Mouse (Mus musculus) bone marrow macrophage, adult 2 months (primary cell): ENCODE results near the gene Hoxa5. TPM values are rescaled to one million over a fixed set of nuclear protein-coding genes. Genes with fewer than 3 reads are reported as not detected.

Source experiments
- H3K27ac ChIP-seq: 2 replicates; pipeline ENCODE4 v1.5.1; 2012; ENCODE audit warnings: low read depth, low read length; ENCODE audit not compliant: insufficient read depth
- H3K4me1 ChIP-seq: 2 replicates; pipeline ENCODE4 v1.6.1; 2012; ENCODE audit warnings: low read length; ENCODE audit not compliant: control insufficient read depth, insufficient read depth
- H3K4me3 ChIP-seq: 2 replicates; pipeline ENCODE4 v1.5.1; 2012; ENCODE audit warnings: mild to moderate bottlenecking, low read length, moderate library complexity; ENCODE audit not compliant: insufficient read depth
- CTCF ChIP-seq: IDR thresholded peaks from 2 replicates; pipeline ENCODE4 v1.5.1; 2012; ENCODE audit warnings: low read depth, mild to moderate bottlenecking, low read length, moderate library complexity
- POLR2A ChIP-seq: IDR thresholded peaks from 2 replicates; pipeline ENCODE4 v1.6.1; 2012; ENCODE audit warnings: mild to moderate bottlenecking, low read depth, low read length, borderline replicate concordance
- polyA plus RNA-seq: library from polyadenylated mRNA; stranded (reverse); fragments of >200 nt; gene quantifications from 2 replicates; pipeline ENCODE4 v1.2.4, GENCODE M21; 2012; ENCODE audit not compliant: missing spikeins, insufficient read depth, insufficient read length

The Hoxa5 gene
- polyA plus RNA-seq, result not detected in 2 replicates

DNA sequence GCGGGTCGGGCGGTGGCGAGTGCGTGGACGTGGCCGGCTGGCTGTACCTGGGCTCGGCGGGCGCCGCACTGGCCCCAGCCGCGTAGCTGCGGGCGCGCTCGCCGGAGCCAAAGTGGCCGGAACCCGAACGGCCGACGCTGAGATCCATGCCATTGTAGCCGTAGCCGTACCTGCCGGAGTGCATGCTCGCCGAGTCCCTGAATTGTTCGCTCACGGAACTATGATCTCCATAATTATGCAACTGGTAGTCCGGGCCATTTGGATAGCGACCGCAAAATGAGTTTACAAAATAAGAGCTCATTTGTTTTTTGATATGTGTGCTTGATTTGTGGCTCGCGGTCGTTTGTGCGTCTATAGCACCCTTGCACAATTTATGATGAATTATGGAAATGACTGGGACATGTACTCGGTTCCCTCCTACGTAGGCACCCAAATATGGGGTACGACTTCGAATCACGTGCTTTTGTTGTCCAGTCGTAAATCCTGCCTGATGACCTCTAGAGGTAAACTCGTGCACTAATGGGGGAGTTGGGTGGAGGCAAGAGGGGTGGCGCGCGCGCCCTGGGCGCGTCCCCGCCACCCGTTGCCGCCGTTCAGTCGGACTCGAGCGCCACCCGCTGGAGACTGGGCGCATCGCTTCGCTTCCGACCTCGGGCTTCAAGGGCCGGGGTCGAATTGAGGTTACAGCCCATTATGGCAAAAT is at the start of gene Hoxa5:
TSS of gene Hoxa5 (minus strand) at position 538 of the 703 bp plus-strand sequence.
- TF ChIP-seq POLR2A, result no peak
- no peak for TF ChIP-seq CTCF
- Histone ChIP-seq H3K4me3 (no peak within 1 kb of the TSS), H3K4me1 (no peaks in the 10 kb centered on the region), H3K27ac (no peak within 1 kb of the TSS)

DNA sequence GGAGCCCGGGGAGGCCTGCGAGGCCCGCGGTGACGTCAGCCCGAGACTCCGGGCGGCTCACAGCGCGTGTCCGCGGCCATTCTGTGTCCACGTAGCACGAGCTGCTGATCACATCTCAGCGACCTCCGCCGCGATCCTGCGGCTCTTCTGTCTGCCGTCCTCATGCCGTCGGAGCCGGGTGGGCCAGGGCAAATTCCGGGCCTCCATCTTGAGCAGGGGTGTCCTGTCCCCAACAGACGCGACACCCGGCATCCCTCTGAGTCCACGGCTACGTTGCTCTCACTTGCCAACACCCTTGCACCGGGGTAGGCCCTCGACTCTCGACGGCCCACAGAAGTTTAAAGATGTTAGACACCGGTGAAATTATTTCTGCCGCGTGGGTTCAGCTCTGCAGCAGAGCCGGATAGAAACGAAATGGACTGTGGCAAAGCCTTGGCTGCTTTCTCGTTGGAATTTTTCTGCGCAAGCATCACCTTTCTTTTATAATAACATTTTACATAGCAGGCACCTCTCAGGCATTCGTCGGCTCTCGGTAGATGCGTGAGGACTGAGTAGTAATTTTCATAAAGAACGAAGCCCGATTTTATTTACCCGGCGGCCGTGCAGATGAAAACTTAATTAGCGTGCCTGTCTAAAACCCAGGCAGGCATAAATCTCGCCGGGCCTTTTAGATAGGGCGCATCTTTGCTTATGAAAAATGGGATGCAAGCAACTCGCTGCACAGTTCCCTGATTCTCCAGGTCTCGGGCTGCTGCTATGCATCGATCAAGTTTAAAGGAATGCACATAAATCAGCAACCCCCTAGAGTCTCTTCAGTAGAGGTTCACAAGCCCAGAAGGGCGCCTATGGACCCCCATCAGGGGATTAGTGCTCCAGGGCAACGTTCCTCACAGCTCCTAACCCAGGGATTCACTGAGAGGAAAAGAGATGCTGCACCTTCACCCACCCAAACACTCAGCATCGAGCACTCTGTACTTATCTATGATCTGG is 49.4 kb upstream of the Hoxa5 start:
- H3K4me3 ChIP-seq, result peak overlapping the region; percentile 26; the same call in 1 of the 2 replicates
- TF ChIP-seq POLR2A, result no peak
- no peak overlapping the region for H3K27ac ChIP-seq
- H3K4me1 ChIP-seq, result no peaks in the 10 kb centered on the region

- Histone ChIP-seq H3K4me3 (0 out of 2 replicates have a peak overlapping the region, but pooled peaks have one; percentile 26), H3K27ac (no peak overlapping the region), H3K4me1 (no peaks in the 10 kb centered on the region)
- TF ChIP-seq CTCF, result no peak
- no peak for TF ChIP-seq POLR2A
Observed at GRCm38 (mm10) chr6:52252775-52253376, 48.5 kb upstream of the Hoxa5 start.

DNA sequence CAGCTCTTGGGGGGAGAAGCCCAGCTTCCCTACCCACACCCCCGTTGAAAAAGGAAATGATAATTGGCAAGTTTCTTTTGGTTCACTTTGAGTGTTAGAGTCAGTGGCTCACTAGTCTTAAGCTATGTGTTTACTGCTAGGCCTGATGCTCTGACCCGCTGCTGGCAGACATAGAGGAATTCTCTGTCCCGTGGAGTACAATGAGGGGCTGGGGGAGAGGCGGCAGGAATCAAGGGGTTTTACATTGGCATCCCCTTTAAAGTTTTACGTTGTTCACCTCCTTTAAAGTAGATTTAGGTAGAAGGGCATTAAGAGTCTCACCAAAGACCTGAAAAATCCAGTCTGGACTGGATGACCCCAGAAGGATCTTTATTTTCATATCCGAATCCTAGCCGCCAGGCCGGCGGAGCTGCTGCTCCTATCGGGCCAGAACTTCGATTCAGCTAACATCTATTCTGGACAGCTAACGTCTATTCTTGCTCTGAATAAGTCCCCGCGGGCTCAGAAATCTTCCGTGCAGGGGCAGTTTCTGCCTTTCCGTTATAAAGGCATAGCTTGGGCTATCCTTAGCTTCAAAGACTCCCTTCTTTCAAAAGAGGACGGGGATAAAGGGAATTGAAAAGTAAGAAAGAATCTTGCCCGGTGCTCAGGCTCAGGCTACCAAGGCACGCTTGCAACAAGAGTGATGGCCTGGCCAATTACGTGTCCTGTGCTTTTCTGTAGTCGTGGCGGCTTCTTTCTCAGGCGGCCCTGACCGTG is 47.8 kb upstream of the Hoxa5 start:
- H3K4me1 ChIP-seq, result no peaks in the 10 kb centered on the region
- no peak overlapping the region for H3K27ac ChIP-seq
- TF ChIP-seq POLR2A (no peak), CTCF (no peak)
- H3K4me3 ChIP-seq, result no peak overlapping the region

GRCm38 (mm10) chr6:52251177-52251879 is 46.9 kb upstream of the Hoxa5 start:
- H3K4me3 ChIP-seq, result no peak overlapping the region
- no peak overlapping the region for H3K27ac ChIP-seq
- TF ChIP-seq POLR2A, result no peak
- no peak for TF ChIP-seq CTCF
- H3K4me1 ChIP-seq, result no peaks in the 10 kb centered on the region

DNA sequence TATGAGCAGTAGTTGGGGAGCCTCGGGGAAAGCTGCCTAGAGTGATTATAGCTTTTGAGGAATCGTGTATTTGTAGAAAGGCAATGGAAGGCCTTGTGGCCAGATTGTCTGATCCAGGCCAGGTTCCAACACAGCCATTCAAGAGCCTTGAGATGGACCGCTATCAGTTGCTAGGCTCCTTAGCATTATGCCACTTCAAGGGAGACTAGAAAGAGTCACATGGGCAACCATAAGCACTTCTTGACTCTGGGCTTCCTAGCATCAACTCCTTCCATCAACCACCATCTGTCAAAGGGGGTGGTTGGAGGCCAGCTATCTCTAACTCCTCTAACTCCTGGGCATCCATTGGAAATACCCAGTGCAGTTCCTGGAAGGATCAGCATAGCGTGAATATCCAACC is 45.4 kb upstream of the Hoxa5 start:
- TF ChIP-seq CTCF, result no peak
- TF ChIP-seq POLR2A, result no peak
- Histone ChIP-seq H3K4me1 (no peaks in the 10 kb centered on the region), H3K27ac (no peak overlapping the region), H3K4me3 (no peak overlapping the region)

GRCm38 (mm10) chr6:52249415-52249738 is 45.0 kb upstream of the Hoxa5 start:
- Histone ChIP-seq H3K4me1 (no peaks in the 10 kb centered on the region), H3K27ac (no peak overlapping the region), H3K4me3 (peak overlapping the region; percentile 17; the same call in 1 of the 2 replicates)
- no peak for TF ChIP-seq POLR2A
- 0 out of 2 replicates have a peak, but pooled peaks have one; percentile 8 for TF ChIP-seq CTCF

GRCm38 (mm10) chr6:52248638-52249414 is 44.4 kb upstream of the Hoxa5 start:
- Histone ChIP-seq H3K4me1 (no peaks in the 10 kb centered on the region), H3K27ac (no peak overlapping the region), H3K4me3 (peak overlapping the region; percentile 17; the same call in 1 of the 2 replicates)
- TF ChIP-seq POLR2A, result no peak
- TF ChIP-seq CTCF, result no peak
